Mouse (Mus musculus) hematopoietic stem cell, adult 5-6 weeks (primary cell): Measurements from ENCODE around the gene Cd8a. TPM values are rescaled to one million over a fixed set of nuclear protein-coding genes. Genes with fewer than 3 reads are reported as not detected.

Experiments
- ATAC-seq, 2 experiments: fragments of 125-278 bp in 1 of 2; replicated peaks in 1 of 2; 2 replicates each; pipeline ENCODE4 v1.8.0; 2016 to 2017; ENCODE audit warnings: inconsistent platforms in 2 of 2, mild to moderate bottlenecking in 2 of 2, moderate number of reproducible peaks in 2 of 2, low read depth in 1 of 2, moderate TSS enrichment in 1 of 2; ENCODE audit not compliant: low FRiP score in 2 of 2, poor library complexity in 2 of 2, severe bottlenecking in 2 of 2, insufficient read depth in 1 of 2, low TSS enrichment in 1 of 2
- total RNA-seq: library from RNA; stranded (forward); fragments of 172-1452, 232-1000 nt; gene quantifications from 2 replicates; pipeline ENCODE4 v1.2.3, GENCODE M21; 2017

The Cd8a gene
- total RNA-seq, 1 experiment from 2014 or later = not detected

- no peak for ATAC-seq
Observed at GRCm38 (mm10) chr6:71420848-71421247, 47.6 kb downstream of the Cd8a start.

DNA sequence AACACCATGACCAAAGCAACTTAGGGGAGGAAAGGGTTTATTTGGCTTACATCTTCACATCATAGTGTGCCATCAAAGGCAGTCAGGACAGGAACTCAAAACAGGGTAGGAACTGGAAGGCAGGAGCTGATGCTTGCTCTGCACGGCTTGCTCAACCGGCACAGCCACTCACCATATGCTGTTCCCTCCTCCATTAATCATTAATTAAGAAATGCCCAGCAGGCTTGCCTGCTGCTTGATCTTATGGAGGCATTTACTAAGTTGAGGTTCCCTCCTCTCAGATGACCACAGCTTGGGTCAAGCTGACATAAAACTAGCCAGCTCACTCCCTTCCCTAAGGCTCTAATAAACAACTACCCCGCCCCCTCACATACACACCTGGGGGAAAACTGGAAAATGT lies 48.9 kb downstream of the Cd8a start:
- no peak for ATAC-seq

GRCm38 (mm10) chr6:71423116-71423515 lies 49.9 kb downstream of the Cd8a start:
- ATAC-seq = no peak

- ATAC-seq = no peak
Observed at GRCm38 (mm10) chr6:71425681-71426080, 52.5 kb downstream of the Cd8a start.

GRCm38 (mm10) chr6:71427996-71428725 lies 54.9 kb downstream of the Cd8a start:
- no peak for ATAC-seq

Other genes with a start within 250 kb of the Cd8a start
- gene Thnsl2, start 229.0 kb upstream of the Cd8a start, total RNA-seq = 3.3 and 5.4 TPM in 2 replicates
- not detected in 2 replicates for gene Fabp1, start 173.6 kb upstream of the Cd8a start, total RNA-seq
- gene Krcc1, start 101.8 kb upstream of the Cd8a start, total RNA-seq = 121 and 140 TPM in 2 replicates
- gene Smyd1, start 51.2 kb upstream of the Cd8a start, total RNA-seq = not detected in 2 replicates
- gene Cd8b1, start 50.6 kb upstream of the Cd8a start, total RNA-seq = not detected in 2 replicates
- gene Rmnd5a, start 67.2 kb downstream of the Cd8a start, total RNA-seq = 91.1 and 97.1 TPM in 2 replicates
- gene Rnf103, start 120.5 kb downstream of the Cd8a start, total RNA-seq = 22.3 and 25.9 TPM in 2 replicates
- 105 and 112 TPM in 2 replicates for gene Chmp3, start 170.4 kb downstream of the Cd8a start, total RNA-seq